Mouse (Mus musculus): ENCODE data around the gene Olfr307.

DNA sequence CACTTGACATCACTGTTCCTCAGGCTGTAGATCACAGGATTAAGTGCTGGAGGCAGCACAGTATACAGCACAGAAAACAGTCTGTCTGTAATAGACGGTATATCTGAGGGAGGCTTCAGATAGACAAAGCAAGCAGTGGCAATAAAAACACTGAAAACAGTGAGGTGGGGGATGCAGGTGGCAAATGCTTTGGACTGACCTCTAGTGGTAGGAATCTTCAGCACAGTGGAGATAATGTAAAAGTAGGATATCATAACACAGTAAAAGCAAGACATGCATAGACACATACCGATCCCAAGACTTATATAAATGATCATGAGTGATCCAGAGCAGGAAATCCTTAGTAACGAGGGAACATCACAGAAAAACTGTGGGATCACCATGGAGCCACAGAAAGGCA lies 48.4 kb upstream of the Olfr307 start:
- TF ChIP-seq CTCF (IDR thresholded peaks at IDR 0.05; ENCODE audit: borderline replicate concordance, insufficient read depth, low read length): no peak
- TF ChIP-seq POLR2A (IDR thresholded peaks at IDR 0.05; ENCODE audit: low read depth, low read length): no peak

Data from embryonic fibroblast, embryonic 13.5 days (primary cell).